Mouse (Mus musculus) megakaryocyte, embryonic 14.5 days (primary cell): Measurements from ENCODE around the gene Abhd18.
"Not testable (repeated sequence)": the region's sequence is repeated elsewhere in the genome, so short reads cannot be mapped to it uniquely, and the experiment has no call there.

Experiments
- FLI1 ChIP-seq: IDR thresholded peaks from 2 replicates; pipeline ENCODE4 v1.6.1; 2012; ENCODE audit warnings: low read length, inconsistent platforms, mixed read lengths
- GATA1 ChIP-seq: IDR thresholded peaks from 3 replicates; pipeline ENCODE4 v1.6.1; 2012; ENCODE audit warnings: mixed read lengths, low read length, inconsistent platforms, borderline replicate concordance

GRCm38 (mm10) chr3:40846957-40847017 lies at the start of gene Abhd18:
- TF ChIP-seq GATA1, FLI1: not testable (repeated sequence)
